Mouse (Mus musculus): ENCODE data around the gene Cdh13. TPM values are rescaled to one million over a fixed set of nuclear protein-coding genes. Genes with fewer than 3 reads are reported as not detected.

Cdh13 gene
- polyA plus RNA-seq, 1 experiment, result 56.6 TPM

DNA sequence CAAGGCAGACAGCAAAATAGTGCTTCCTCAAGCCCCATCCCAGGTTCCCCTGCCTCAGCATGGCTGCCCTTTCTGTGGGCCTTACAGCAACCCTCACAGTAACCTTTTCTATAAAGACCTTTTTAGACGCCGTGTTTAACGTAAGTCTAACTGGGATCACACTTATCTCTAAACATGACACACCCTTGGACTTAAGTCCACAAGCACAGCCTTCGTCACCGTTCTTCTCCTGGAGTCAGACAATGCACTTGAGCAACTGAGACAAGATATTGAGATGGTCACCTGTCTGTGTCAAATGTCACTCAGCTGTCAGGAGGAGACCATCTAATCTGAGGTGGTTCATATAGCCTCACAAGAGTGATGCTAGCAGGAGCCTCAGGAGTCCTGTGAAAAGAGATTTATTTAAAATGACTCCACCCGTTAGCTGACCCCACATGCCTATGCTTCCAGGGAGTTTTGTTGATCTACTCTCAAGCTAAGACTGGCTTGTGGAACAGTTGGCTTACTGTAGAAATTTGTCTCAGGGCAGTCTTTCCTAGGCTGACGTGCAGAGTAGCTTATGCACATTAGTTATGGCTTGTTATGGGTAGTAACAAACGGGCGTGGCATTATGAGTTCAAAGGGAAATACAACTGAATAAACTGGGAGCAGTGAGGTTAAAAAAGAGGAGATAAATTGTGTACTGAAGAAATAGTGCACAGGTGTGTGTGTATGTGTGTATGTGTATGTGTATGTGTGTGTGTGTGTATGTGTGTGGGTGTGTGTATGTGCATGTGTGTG, 65.4 kb downstream of the Cdh13 start:
- Histone ChIP-seq H3K79me2 (ENCODE audit: control insufficient read depth, insufficient read depth) (peaks cover 4% of the 10 kb centered on the region), H3K27me3 (ENCODE audit: control insufficient read depth, insufficient read depth, insufficient read length) (no peaks in the 10 kb centered on the region), H3K4me2 (ENCODE audit: low read depth) (peak overlapping the region; percentile 62), H3ac (ENCODE audit: control insufficient read depth, insufficient read length) (no peak overlapping the region), H3K36me3 (ENCODE audit: control insufficient read depth, insufficient read depth) (no peaks in the 10 kb centered on the region), H3K4me3 (no peak overlapping the region)
- TF ChIP-seq TCF12 (IDR thresholded peaks at IDR 0.05; ENCODE audit: insufficient read depth, poor library complexity, severe bottlenecking), result no peak
- no peak for TF ChIP-seq MAX (IDR thresholded peaks at IDR 0.05; ENCODE audit: low read depth)
- no peak for TF ChIP-seq E2F4 (IDR thresholded peaks at IDR 0.05; ENCODE audit: insufficient read depth)
- TF ChIP-seq MYOD1 (IDR thresholded peaks at IDR 0.05; ENCODE audit: control insufficient read depth in 1 of 3, insufficient read length in 2 of 3, low read depth in 2 of 3), result no peak
- no peak for TF ChIP-seq REST (IDR thresholded peaks at IDR 0.05; ENCODE audit: insufficient read depth, insufficient read length)

GRCm38 (mm10) chr8:118350136-118350535, 66.6 kb downstream of the Cdh13 start:
- Histone ChIP-seq H3K4me2 (ENCODE audit: low read depth) (peak overlapping the region; percentile 62), H3K36me3 (ENCODE audit: control insufficient read depth, insufficient read depth) (no peaks in the 10 kb centered on the region), H3ac (ENCODE audit: control insufficient read depth, insufficient read length) (no peak overlapping the region), H3K27me3 (ENCODE audit: control insufficient read depth, insufficient read depth, insufficient read length) (no peaks in the 10 kb centered on the region), H3K4me3 (no peak overlapping the region), H3K79me2 (ENCODE audit: control insufficient read depth, insufficient read depth) (peaks cover under 1% of the 10 kb centered on the region)
- TF ChIP-seq E2F4 (IDR thresholded peaks at IDR 0.05; ENCODE audit: insufficient read depth) (no peak), SRF (IDR thresholded peaks at IDR 0.05; ENCODE audit: control insufficient read depth, insufficient read length, low read depth) (peak; percentile 74), MYOD1 (IDR thresholded peaks at IDR 0.05; ENCODE audit: control insufficient read depth in 1 of 3, insufficient read length in 2 of 3, low read depth in 2 of 3) (peak in 1 of 3 experiments; percentile 47), TCF12 (IDR thresholded peaks at IDR 0.05; ENCODE audit: insufficient read depth, poor library complexity, severe bottlenecking) (no peak), POLR2A (IDR thresholded peaks at IDR 0.05; ENCODE audit: insufficient read length, low read depth) (no peak), CEBPB (IDR thresholded peaks at IDR 0.05; ENCODE audit: insufficient read depth, poor library complexity, severe bottlenecking) (no peak)

- no peak for TF ChIP-seq MAX (IDR thresholded peaks at IDR 0.05; ENCODE audit: low read depth)
- no peak for TF ChIP-seq REST (IDR thresholded peaks at IDR 0.05; ENCODE audit: insufficient read depth, insufficient read length)
- TF ChIP-seq MYOD1 (IDR thresholded peaks at IDR 0.05; ENCODE audit: control insufficient read depth in 1 of 3, insufficient read length in 2 of 3, low read depth in 2 of 3), result no peak
- TF ChIP-seq POLR2A (IDR thresholded peaks at IDR 0.05; ENCODE audit: insufficient read length, low read depth), result no peak
- TF ChIP-seq USF1 (IDR thresholded peaks at IDR 0.05; ENCODE audit: low read depth), result no peak
- no peak for TF ChIP-seq CEBPB (IDR thresholded peaks at IDR 0.05; ENCODE audit: insufficient read depth, poor library complexity, severe bottlenecking)
- no peak for TF ChIP-seq MYOG (IDR thresholded peaks at IDR 0.05; ENCODE audit: control insufficient read depth in 1 of 3, insufficient read depth in 1 of 3, insufficient read length in 2 of 3, low read depth in 2 of 3)
- no peak for TF ChIP-seq E2F4 (IDR thresholded peaks at IDR 0.05; ENCODE audit: insufficient read depth)
- TF ChIP-seq SRF (IDR thresholded peaks at IDR 0.05; ENCODE audit: control insufficient read depth, insufficient read length, low read depth), result no peak
- TF ChIP-seq TCF3 (IDR thresholded peaks at IDR 0.05; ENCODE audit: insufficient read length, low read depth), result no peak
- TF ChIP-seq TCF12 (IDR thresholded peaks at IDR 0.05; ENCODE audit: insufficient read depth, poor library complexity, severe bottlenecking), result no peak
- TF ChIP-seq POLR2AphosphoS2 (IDR thresholded peaks at IDR 0.05; ENCODE audit: insufficient read length, low read depth), result no peak
- H3K79me2 ChIP-seq (ENCODE audit: control insufficient read depth, insufficient read depth), result peaks cover 3% of the 10 kb centered on the region
- H3K4me3 ChIP-seq, result no peak overlapping the region
- H3ac ChIP-seq (ENCODE audit: control insufficient read depth, insufficient read length), result no peak overlapping the region
- no peak overlapping the region for H3K4me2 ChIP-seq (ENCODE audit: low read depth)
- no peaks in the 10 kb centered on the region for H3K36me3 ChIP-seq (ENCODE audit: control insufficient read depth, insufficient read depth)
- H3K27me3 ChIP-seq (ENCODE audit: control insufficient read depth, insufficient read depth, insufficient read length), result no peaks in the 10 kb centered on the region
These were observed 69.5 kb downstream of the Cdh13 start for GRCm38 (mm10) chr8:118353022-118353421.

GRCm38 (mm10) chr8:118357067-118357466, 73.5 kb downstream of the Cdh13 start:
- H3K4me2 ChIP-seq (ENCODE audit: low read depth), result no peak overlapping the region
- TF ChIP-seq TCF3 (IDR thresholded peaks at IDR 0.05; ENCODE audit: insufficient read length, low read depth) (no peak), E2F4 (IDR thresholded peaks at IDR 0.05; ENCODE audit: insufficient read depth) (no peak), MYOG (IDR thresholded peaks at IDR 0.05; ENCODE audit: control insufficient read depth in 1 of 3, insufficient read depth in 1 of 3, insufficient read length in 2 of 3, low read depth in 2 of 3) (no peak), REST (IDR thresholded peaks at IDR 0.05; ENCODE audit: insufficient read depth, insufficient read length) (no peak), TCF12 (IDR thresholded peaks at IDR 0.05; ENCODE audit: insufficient read depth, poor library complexity, severe bottlenecking) (no peak), MAX (IDR thresholded peaks at IDR 0.05; ENCODE audit: low read depth) (no peak), SRF (IDR thresholded peaks at IDR 0.05; ENCODE audit: control insufficient read depth, insufficient read length, low read depth) (no peak)
- peaks cover 3% of the 10 kb centered on the region for H3K79me2 ChIP-seq (ENCODE audit: control insufficient read depth, insufficient read depth)
- no peak overlapping the region for H3K4me3 ChIP-seq
- no peak overlapping the region for H3ac ChIP-seq (ENCODE audit: control insufficient read depth, insufficient read length)
- H3K27me3 ChIP-seq (ENCODE audit: control insufficient read depth, insufficient read depth, insufficient read length), result no peaks in the 10 kb centered on the region
- H3K36me3 ChIP-seq (ENCODE audit: control insufficient read depth, insufficient read depth), result no peaks in the 10 kb centered on the region

- no peak overlapping the region for H3K4me2 ChIP-seq (ENCODE audit: low read depth)
- no peaks in the 10 kb centered on the region for H3K27me3 ChIP-seq (ENCODE audit: control insufficient read depth, insufficient read depth, insufficient read length)
- TF ChIP-seq POLR2A (IDR thresholded peaks at IDR 0.05; ENCODE audit: insufficient read length, low read depth), result no peak
- TF ChIP-seq CEBPB (IDR thresholded peaks at IDR 0.05; ENCODE audit: insufficient read depth, poor library complexity, severe bottlenecking), result no peak
- TF ChIP-seq MYOD1 (IDR thresholded peaks at IDR 0.05; ENCODE audit: control insufficient read depth in 1 of 3, insufficient read length in 2 of 3, low read depth in 2 of 3), result no peak
- TF ChIP-seq MAX (IDR thresholded peaks at IDR 0.05; ENCODE audit: low read depth), result no peak
- no peak for TF ChIP-seq REST (IDR thresholded peaks at IDR 0.05; ENCODE audit: insufficient read depth, insufficient read length)
- no peak for TF ChIP-seq E2F4 (IDR thresholded peaks at IDR 0.05; ENCODE audit: insufficient read depth)
- no peaks in the 10 kb centered on the region for H3K36me3 ChIP-seq (ENCODE audit: control insufficient read depth, insufficient read depth)
- H3ac ChIP-seq (ENCODE audit: control insufficient read depth, insufficient read length), result no peak overlapping the region
- no peak overlapping the region for H3K4me3 ChIP-seq
- peaks cover 3% of the 10 kb centered on the region for H3K79me2 ChIP-seq (ENCODE audit: control insufficient read depth, insufficient read depth)
These were observed 74.1 kb downstream of the Cdh13 start for GRCm38 (mm10) chr8:118357596-118357995.

All from myocyte (in vitro differentiated cells).